Mouse (Mus musculus) stomach, postnatal 0 days (tissue): ENCODE results near the gene Angel1. TPM values are rescaled to one million over a fixed set of nuclear protein-coding genes. Genes with fewer than 3 reads are reported as not detected.

Experiments
- ATAC-seq: fragments of 200-750 bp; cut with Nextera tagmentation; 2 replicates; pipeline ENCODE4 v1.8.0; 2017; ENCODE audit not compliant: low FRiP score, low TSS enrichment
- DNase-seq: peaks from one replicate; pipeline ENCODE4 v3.0.0-alpha.2; 2016; ENCODE audit warnings: low spot score
- H3K27ac ChIP-seq: fragments of 300-500 bp; sonication (generic); replicated peaks from 2 replicates; pipeline ENCODE4 v1.5.1; 2014; ENCODE audit warnings: mild to moderate bottlenecking, control low read depth
- H3K27me3 ChIP-seq: fragments of 300-500 bp; sonication (generic); 2 replicates; pipeline ENCODE4 v1.6.1; 2014; ENCODE audit warnings: low read length; ENCODE audit not compliant: control insufficient read depth, insufficient read depth
- H3K36me3 ChIP-seq: fragments of 300-500 bp; sonication (generic); 2 replicates; pipeline ENCODE4 v1.6.1; 2014; ENCODE audit warnings: low read length, mixed read lengths; ENCODE audit not compliant: control insufficient read depth, insufficient read depth
- H3K4me1 ChIP-seq: fragments of 300-500 bp; sonication (generic); replicated peaks from 2 replicates; pipeline ENCODE4 v1.6.1; 2014; ENCODE audit warnings: antibody characterized with exemption; ENCODE audit not compliant: control insufficient read depth, insufficient read depth
- H3K4me2 ChIP-seq: fragments of 300-500 bp; sonication (generic); replicated peaks from 2 replicates; pipeline ENCODE4 v1.6.1; 2014; ENCODE audit warnings: low read depth, mild to moderate bottlenecking, control low read depth, moderate library complexity
- H3K4me3 ChIP-seq: fragments of 300-500 bp; sonication (generic); 2 replicates; pipeline ENCODE4 v1.5.1; 2014; ENCODE audit warnings: low read depth, low read length, control low read depth
- H3K9ac ChIP-seq: fragments of 300-500 bp; sonication (generic); 2 replicates; pipeline ENCODE4 v1.6.1; 2014; ENCODE audit warnings: mild to moderate bottlenecking, low read length, control low read depth, mixed read lengths
- H3K9me3 ChIP-seq: fragments of 300-500 bp; sonication (generic); 2 replicates; pipeline ENCODE4 v1.6.1; 2016; ENCODE audit warnings: low read length; ENCODE audit not compliant: control insufficient read depth
- CTCF ChIP-seq: IDR thresholded peaks from 2 replicates; pipeline ENCODE4 v1.5.1; 2016; ENCODE audit warnings: antibody characterized with exemption, low read depth, mild to moderate bottlenecking, moderate library complexity
- EP300 ChIP-seq: optimal IDR thresholded peaks from 2 replicates; pipeline ENCODE3; 2016; ENCODE audit warnings: antibody characterized with exemption
- WGBS: fragments of 180-500 bp; shearing (Covaris S2); extraction: QIAGEN DNeasy Blood & Tissue Kit; methylation state at CpG from one replicate; pipeline ENCODE4 v1.1.7; 2014; 5-methylcytosine and 5-hydroxymethylcytosine counted together
- polyA plus RNA-seq: library from polyadenylated mRNA; unstranded; fragments of >200 nt; fragmentation: Nextera tagmentation; extraction: Ambion mirVana; gene quantifications from 2 replicates; pipeline ENCODE4 v1.2.1, GENCODE M21; 2015

Angel1 gene
- polyA plus RNA-seq, 1 experiment from 2014 or later, result 3.9 TPM

DNA sequence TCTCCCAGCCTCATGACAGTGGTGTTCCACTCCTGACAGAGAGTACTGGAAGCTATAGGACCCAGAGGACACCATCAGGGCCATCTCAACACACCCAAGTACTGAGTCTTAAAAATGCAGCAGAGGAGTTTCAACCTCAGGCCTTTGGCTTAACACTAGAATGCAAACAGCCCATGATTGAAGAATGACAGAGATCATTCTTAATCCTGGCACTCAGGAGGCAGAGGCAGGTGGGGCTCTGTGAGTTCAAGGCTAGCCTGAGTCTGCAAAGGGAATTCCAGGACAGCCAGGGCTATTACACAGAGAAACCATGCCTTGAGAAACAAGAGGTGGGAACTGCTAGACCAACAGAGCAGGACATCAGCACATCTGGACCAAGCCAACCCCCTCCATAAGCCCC is 43.6 kb upstream of the Angel1 start:
- Histone ChIP-seq H3K9me3 (no peaks in the 10 kb centered on the region), H3K4me2 (no peak overlapping the region), H3K27ac (0 out of 2 replicates have a peak overlapping the region, but pooled peaks have one; percentile 20), H3K36me3 (no peaks in the 10 kb centered on the region), H3K4me1 (no peaks in the 10 kb centered on the region), H3K9ac (no peak overlapping the region), H3K27me3 (no peaks in the 10 kb centered on the region), H3K4me3 (no peak overlapping the region)
- ATAC-seq (no peak), DNase-seq (no peak)
- TF ChIP-seq CTCF (no peak), EP300 (no peak)

- 38% methylated on average over 4 of the region's 4 CpGs for WGBS
- Histone ChIP-seq H3K36me3 (no peaks in the 10 kb centered on the region), H3K4me2 (no peak overlapping the region), H3K27me3 (no peaks in the 10 kb centered on the region), H3K9ac (no peak overlapping the region), H3K4me3 (no peak overlapping the region), H3K27ac (no peak overlapping the region), H3K4me1 (no peaks in the 10 kb centered on the region), H3K9me3 (no peaks in the 10 kb centered on the region)
- ATAC-seq, result no peak
- TF ChIP-seq EP300 (no peak), CTCF (peak; percentile 95)
- DNase-seq, result peak; percentile 73
Observed at GRCm38 (mm10) chr12:86768986-86769580, 42.8 kb upstream of the Angel1 start.

DNA sequence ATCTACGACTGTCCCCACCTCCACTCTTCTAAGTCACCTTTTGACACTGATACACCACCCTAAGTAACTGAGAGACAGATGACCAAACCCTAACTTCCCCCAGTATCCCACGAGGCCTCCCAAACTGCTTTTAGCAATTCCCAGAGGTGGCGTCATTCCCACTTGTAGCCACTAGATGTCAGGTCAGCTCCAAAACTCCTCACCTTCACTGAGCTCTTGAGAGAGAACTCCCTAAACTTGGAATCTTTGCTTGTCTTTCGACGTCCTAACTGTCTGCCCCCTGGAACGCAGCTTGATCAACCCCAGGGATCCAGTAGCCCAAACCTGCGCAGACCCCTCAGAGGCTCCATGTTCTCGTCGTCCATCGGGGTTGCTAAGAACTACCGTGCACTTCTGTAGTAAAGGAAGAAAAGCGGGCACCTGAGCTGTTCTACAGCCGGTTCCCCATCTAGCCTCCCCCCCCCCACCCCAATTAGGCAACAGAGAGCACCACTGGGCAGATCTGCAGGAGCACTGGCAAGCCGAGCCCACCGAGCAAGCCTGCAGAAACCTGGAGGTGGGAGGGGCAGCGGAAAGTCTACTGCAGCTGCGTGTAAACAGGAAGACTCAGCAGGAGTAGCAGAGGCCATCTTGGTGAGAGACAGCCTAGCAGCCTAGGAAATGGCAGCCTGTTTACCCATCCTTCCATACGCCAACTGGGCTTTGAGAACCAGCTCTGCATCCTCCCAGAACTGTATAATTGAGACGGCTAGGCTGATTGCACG is 41.8 kb upstream of the Angel1 start:
- no peaks in the 10 kb centered on the region for H3K27me3 ChIP-seq
- no peaks in the 10 kb centered on the region for H3K9me3 ChIP-seq
- DNase-seq, result peak; percentile 56
- H3K27ac ChIP-seq, result no peak overlapping the region
- ATAC-seq, result no peak
- no peak overlapping the region for H3K4me2 ChIP-seq
- H3K4me1 ChIP-seq, result no peaks in the 10 kb centered on the region
- WGBS, result 34% methylated on average over 20 of the region's 20 CpGs
- H3K36me3 ChIP-seq, result no peaks in the 10 kb centered on the region
- no peak overlapping the region for H3K4me3 ChIP-seq
- no peak for TF ChIP-seq EP300
- TF ChIP-seq CTCF, result peak; percentile 90
- H3K9ac ChIP-seq, result no peak overlapping the region

- Histone ChIP-seq H3K27ac (no peak overlapping the region), H3K4me2 (no peak overlapping the region), H3K4me3 (no peak overlapping the region), H3K36me3 (no peaks in the 10 kb centered on the region), H3K9me3 (no peaks in the 10 kb centered on the region), H3K4me1 (no peaks in the 10 kb centered on the region), H3K27me3 (no peaks in the 10 kb centered on the region), H3K9ac (no peak overlapping the region)
- TF ChIP-seq EP300 (no peak), CTCF (no peak)
- ATAC-seq, result no peak
- no peak for DNase-seq
- WGBS, result 85% methylated on average over 8 of the region's 8 CpGs
Observed at GRCm38 (mm10) chr12:86766467-86766866, 40.2 kb upstream of the Angel1 start.

DNA sequence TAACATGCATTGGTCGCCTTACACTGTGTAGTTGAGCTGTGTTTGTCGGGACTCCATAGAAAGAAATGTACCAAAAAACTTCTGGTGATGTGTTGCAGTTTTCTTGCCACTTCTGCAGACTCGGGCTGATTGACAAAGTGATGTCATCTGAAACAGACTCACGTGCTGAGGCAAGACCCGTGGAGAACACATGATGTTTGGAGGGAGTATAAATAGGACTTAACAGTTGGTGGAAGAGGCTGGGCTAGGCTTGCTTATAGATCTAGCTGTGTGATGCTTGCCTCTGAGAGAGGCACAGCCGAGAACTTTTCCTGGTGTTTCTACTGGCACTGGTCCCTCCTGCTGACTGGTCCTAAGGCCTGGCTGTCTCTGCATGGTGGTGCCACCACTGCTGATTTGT is 37.8 kb upstream of the Angel1 start:
- Histone ChIP-seq H3K4me3 (no peak overlapping the region), H3K27me3 (no peaks in the 10 kb centered on the region), H3K27ac (no peak overlapping the region), H3K4me1 (no peaks in the 10 kb centered on the region), H3K36me3 (no peaks in the 10 kb centered on the region), H3K9ac (no peak overlapping the region), H3K4me2 (no peak overlapping the region), H3K9me3 (no peaks in the 10 kb centered on the region)
- TF ChIP-seq EP300, result no peak
- TF ChIP-seq CTCF, result no peak
- no peak for DNase-seq
- no peak for ATAC-seq
- 57% methylated on average over 6 of the region's 6 CpGs for WGBS

GRCm38 (mm10) chr12:86761036-86761435 is 34.8 kb upstream of the Angel1 start:
- Histone ChIP-seq H3K9me3 (no peaks in the 10 kb centered on the region), H3K9ac (no peak overlapping the region), H3K36me3 (no peaks in the 10 kb centered on the region), H3K4me2 (no peak overlapping the region), H3K27ac (no peak overlapping the region), H3K27me3 (no peaks in the 10 kb centered on the region), H3K4me1 (no peaks in the 10 kb centered on the region), H3K4me3 (no peak overlapping the region)
- TF ChIP-seq CTCF (no peak), EP300 (no peak)
- WGBS, result 70% methylated on average over 13 of the region's 13 CpGs
- no peak for DNase-seq
- no peak for ATAC-seq
